In genomic region chr3:32644751-32645150, GRCm38 (mm10) we compare ENCODE assay signal across 11 mouse cellular contexts.
"Had no signal": no experiment of that assay in that cellular context is flagged by ENCODE, and none has a peak within 500 bp of the region (broad histone marks: within the 10 kb centered on the region; RNA-seq: fewer than 3 reads in every experiment).

No protein-coding gene starts in this region.

- DNase-seq: retina, postnatal 1 day; right cerebral cortex, postnatal 14 days; right cerebral cortex, postnatal 25 days; right cerebral cortex, postnatal 4 days; spleen, adult 18-20 months; thymus, adult 18-20 months; thymus, adult 2 months; thymus, postnatal 14 days; thymus, postnatal 25 days; thymus, postnatal 36 days; thymus, postnatal 4 days had no signal
